Mouse (Mus musculus) cerebellum, adult 18-20 months (tissue): Measurements from ENCODE around the gene Slamf7.
A peak's percentile ranks its signal among the peaks of the same experiment; 100 is the strongest.
"Not testable (repeated sequence)": the region's sequence is repeated elsewhere in the genome, so short reads cannot be mapped to it uniquely, and the experiment has no call there.

Source experiments
- DNase-seq, 2 experiments: peaks; one replicate each; pipeline ENCODE4 v3.0.0; 2021

Gene Slamf7

DNA sequence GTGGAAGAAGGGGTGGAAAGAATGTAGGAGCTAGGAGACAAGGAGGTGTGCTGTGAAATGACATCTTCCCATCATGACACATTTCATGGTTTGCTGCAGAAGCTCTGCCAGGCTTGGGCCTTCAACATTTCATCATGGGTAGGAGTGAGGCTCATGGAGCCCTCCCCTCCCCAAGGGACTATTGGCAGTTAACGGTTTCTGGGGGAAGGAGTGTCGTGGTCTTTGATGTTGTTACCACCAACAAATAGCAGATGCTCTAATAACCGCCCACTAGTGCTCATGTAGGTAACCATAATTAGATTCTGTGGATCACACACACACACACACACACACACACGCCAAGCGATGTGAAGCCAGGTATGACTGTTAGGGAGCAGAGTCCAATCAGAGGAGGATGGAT, at the start of gene Slamf7:
TSS of gene Slamf7 (minus strand) at position 302 of the 400 bp plus-strand sequence.
- DNase-seq, result no peak

DNA sequence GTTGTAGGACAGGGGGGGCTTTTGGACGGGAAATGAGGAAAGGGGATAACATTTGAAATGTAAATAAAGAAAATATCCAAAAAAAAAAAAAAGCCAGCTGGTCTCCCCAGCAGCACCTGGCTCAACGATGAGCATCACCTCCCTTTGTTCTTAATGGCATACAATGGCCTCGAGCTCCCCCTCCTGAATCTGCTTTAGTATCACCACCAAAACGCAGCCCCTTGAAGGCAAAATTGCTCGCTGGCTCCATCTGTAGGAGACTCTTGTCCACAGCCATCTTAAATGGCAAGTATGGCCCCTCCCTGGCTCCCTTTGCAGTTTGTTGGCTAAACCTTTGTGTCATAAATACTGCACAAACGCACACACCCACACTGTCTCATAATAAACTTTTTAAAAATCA, 46.1 kb upstream of the Slamf7 start:
- DNase-seq, result no peak

DNA sequence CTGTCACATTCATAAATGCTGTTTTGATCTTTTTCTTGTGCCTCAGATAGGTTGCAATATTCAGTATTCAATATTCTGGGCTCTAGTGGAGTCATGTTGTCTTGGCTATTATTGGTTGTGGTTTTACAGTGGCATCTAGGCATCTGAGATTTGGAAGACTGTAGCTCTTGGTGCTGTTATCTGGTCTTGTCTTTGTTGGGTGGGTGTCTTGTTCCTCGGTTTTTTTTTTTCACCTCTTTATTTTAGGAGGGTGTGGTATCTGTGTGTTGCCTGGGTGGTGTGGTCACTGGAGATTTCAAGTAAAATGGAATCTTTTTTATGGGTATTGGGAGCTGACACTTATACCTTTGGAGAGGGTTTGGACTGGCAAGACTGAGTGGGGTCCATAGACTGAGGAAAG, 41.1 kb upstream of the Slamf7 start:
- no peak for DNase-seq

DNA sequence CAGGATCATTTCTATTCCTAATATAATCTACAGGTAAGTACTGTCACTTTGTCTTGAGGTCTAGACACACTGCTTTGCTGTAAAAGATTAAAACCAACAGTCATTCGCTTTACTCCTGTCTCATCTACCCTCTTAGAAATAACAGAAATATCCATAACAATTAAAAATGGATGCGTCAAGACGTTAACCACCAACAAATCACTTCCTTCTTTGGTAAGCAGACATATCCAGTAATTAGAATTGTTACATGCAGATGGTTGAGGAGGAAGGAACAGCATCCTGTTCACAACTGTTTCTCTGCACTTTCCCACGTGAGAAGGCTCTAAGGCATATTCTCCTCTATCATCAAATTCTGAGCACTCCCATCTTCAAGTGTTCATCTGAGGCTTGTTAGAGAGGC, 34.5 kb upstream of the Slamf7 start:
- DNase-seq, result no peak

DNA sequence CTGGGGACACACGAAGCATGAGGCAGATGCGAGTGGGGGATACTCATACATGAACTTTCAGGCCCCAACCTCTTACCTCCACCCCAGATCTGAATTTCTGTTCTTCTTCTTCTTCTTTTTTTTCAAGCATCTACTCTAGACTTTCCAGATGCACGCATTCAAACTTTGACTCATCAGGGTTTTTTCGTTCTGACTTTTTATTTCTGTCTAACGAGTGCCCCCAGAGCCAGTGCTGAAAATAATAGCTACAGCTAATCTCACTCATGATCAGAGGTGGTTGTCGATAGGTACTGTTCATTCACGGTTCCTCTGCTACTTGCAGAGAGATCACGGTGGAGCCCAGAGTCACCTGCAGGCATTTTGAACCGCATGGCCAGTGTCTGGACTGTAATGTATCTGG, 32.1 kb upstream of the Slamf7 start:
- DNase-seq, result no peak

DNA sequence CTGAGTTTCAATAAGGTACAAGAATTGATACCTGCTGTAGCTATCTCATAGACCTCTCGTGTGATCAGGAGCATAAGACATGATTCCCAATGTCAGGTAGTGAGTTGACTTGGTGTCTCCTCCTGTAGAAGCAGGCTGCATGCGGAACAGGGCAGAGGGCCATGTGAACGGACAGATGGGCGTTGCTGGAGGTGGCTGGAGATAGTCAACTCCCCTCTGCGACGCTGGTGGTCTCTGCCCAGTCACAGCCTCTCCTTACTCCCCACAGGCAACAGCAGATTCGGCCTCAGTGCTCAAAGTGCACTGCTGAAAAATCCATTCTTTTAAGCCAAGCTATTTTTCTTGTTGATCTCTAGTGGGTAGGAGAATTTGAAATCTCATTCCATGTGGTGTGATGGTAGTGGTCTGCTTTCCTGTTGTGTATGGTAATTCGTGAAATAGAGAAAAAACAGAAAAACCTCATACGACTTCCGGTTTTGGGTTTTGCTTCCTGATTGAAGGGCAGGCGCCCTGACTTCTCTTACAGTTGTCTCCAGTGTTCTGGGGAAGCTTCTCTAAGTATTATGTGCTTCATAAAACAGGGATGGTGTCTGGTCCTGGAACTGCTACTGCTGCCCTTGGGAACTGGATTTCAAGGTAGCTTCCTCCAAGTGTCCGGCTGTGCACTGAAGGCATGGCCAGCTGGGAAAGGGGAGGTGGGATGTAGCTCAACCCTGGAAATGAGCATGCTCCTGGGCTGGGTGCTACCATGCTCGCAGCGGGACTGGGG, 28.9 kb upstream of the Slamf7 start, which contains the start of gene Cd48:
TSS of gene Cd48 (plus strand) at position 479 of the 769 bp plus-strand sequence.
- DNase-seq, result no peak

DNA sequence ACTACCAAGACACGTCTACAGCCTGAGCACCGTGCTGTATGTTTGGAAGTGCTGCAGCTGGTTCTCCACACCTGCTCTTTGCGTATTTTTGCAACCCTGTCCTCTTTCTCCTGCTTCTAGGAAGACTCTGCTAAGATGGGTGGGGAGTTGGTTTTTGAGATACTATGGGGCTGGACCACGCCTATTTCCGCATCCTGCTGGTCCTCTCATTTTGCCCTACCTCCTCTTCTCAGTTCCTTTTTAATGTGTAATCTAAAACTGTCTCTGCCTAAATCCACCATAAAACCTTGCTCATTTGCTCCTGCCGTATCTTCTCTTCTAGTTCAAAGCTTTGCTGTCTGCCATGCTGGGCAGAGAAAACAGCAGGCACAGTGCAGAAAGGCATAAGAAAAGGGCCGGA, 28.2 kb upstream of the Slamf7 start:
- DNase-seq, result no peak

DNA sequence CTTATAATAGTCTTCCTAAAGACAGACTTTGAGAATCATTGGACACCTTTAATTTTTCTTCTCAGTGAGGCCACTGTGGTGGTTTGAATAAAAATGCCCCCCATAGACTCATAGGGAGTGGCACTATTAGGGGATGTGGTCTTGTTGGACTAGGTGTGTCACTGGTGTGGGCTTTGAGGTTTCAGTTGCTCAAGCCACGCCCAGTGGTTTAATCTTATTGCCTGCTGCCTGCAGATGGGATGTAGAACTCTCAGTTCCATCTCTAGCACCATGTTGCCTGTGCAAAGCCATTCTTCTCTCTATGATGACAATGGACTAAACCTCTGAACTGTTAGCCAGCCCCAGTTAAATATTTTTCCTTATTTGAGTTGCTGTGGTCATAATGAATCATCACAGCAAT, 24.9 kb upstream of the Slamf7 start:
- DNase-seq, result no peak

DNA sequence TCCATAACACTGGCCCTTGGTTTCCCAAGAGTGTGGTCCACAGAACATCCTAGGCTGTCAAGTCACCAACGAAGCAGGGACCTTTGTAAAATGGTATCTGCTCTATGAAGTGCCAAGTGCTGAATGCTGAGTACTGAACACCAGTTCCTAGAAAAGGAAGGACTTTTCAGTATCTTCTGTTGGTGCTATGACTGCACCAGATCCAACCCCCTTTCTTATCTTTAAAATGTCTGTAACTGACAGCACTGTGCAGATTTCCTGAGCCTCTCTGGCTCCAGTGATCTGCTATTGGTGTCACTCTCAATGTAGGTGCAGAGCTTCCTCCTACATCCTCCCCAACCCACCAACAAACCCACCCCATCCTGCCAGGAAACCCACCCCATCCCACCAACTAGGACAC, 21.6 kb upstream of the Slamf7 start:
- no peak for DNase-seq

DNA sequence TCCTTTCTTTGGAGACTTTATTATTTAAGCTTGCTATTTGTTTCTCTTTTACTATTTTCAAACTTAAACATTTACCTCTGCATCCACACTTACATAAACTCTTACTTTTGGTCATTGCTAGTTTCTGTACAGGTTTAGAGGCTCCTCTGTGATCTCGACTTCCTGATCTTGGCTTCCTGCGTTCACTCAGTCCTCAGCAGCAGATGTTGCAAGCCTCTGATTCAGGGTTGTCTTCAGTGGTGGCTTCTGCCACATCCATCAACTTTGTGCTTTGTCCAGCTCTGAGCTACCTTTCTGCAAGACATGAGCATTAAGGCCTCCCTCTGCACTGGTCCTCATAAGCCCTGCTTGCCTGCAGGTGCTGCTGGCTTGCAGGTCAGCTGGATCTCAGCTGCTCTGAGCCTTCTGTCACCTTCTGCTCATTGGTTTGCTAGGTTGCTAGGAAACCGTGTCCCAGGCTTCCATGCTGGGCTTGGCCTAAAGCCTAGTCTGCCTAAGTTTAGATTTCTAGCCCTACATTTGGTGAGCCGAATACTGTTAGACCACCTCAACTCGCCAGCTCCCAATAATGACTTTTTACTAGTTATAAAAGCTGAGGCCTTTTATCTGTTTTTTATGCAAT, 20.1 kb upstream of the Slamf7 start:
- DNase-seq, result peak; percentile 15 to 36

DNA sequence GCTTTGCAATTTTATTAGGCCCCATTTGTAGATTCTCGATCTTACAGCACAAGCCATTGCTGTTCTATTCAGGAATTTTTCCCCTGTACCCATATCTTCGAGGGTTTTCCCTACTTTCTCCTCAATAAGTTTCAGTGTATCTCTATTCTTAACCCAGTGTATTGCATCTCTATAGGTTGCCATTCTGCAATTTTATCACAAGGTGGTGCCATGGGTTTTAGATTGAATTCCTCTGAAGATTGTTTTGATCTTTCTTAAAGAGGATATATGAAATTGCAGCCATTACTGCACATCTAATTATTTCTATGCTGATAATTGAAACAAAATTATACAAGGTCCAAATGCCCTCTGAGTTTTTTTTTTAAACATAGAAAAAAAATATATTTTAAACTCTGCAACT, 19.6 kb upstream of the Slamf7 start:
- not testable (repeated sequence) for DNase-seq

DNA sequence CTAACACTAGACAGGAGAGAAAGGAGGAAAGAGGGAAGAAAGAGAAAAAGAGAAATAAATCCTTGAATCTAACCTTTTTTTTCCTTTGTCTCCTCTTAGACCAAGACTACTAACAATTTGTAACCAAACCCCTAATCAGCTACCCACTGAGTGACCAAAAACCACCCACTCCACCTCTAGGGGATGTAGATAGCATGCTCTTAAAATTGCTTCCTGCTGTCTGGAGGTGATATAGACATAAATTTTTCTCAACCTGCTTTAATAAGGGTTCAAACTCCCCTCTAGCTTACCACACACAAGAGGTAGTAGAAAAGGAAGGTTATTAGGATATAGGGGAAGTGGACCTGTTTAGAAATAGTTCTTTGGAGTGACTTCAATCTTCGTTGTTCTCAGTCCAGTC, 14.3 kb upstream of the Slamf7 start:
- no peak for DNase-seq

DNA sequence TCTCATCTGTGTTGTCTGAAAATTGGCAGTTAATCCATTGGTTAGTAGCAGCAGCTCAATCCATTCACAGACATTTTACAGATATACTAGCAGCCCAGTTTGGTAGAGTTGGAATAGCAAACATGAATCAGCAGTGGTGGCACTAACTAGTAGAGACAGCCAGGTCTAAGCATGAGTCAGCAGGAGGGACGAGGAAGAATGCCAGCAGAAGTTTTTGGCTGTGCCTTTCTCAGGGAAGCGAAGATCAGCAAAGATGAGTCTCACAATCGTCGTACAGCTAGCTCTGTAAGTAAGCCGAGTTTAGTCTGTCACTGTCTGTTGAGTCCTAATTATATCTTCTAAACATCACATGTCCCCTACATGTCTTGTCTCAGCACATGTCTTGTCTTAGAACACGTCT, 13.5 kb upstream of the Slamf7 start:
- DNase-seq, result no peak

DNA sequence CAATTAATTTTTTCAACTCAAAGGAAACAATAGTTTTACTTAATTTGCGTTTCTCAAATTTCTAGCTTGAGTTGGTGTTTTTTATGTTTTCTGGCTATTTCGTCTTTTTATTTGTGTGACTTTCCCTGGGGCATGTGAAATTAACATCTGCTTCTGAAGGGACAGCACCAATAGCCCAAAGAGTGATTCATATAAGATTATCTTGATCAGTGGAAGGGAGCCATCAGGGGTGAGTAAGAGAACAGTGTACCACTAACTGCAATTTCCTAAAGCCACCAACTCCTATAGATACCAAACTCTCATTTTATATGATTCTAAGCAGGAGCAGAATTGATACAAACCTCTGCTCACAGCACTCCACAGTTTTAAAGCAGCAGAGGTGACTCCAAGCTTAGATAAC, 10.9 kb upstream of the Slamf7 start:
- no peak for DNase-seq

DNA sequence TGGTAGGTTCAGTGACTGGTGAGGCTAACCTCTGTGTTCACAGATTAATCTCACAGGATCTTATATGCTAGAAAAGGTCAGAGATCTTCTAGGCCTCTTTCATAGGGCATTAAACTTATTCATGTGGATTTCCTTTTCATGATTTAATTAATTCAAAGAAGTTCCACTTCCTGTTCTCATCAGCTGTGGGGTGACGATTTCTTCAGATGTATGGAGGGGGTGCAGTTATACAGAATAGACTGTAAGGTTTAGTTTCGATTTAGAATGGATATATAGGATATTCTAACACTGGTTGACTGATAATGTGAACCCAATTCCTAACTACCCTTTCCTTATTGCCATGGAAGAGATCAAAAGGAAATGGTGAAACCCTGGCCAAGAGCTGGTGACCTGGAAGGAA, 8.6 kb upstream of the Slamf7 start:
- DNase-seq, result no peak

DNA sequence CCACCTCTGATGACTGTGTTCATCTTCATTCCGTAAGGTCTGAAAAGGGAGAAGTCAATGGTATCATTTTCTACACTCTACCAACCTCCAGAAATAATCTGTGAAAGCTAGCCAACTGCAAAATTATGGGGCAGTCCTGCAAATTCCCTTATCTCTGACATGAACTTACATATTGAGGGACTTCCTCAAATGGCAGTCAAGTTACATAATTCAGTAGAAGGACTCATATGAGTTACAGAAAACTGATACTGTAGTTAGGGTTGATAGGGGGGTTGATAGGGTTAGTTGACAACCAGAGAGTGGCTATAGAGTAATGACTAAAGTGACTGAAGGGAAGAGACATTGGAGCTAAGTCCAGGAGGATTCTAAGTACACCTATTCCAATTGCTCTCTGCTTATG, 7.6 kb upstream of the Slamf7 start:
- DNase-seq, result no peak

DNA sequence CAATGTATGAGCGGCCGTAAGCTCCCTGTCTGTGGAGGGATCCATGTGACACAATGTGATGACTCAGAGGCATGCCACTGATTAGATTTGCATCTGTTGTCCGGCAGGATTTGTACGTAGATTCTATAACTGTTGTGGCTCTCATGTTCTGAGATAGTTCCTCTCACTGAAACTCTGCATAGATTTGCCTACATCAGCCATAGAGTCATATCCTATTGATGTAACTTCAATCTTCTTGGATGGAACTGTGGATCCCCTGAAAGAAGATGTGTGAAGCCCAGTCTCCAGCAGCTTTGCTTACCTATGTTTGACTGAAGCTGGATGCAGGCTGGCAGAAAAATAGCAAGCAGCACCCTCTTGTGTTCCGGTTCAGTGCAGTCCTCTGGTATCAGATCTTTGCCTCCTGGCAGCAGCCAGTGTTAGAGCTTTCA, 5.7 kb upstream of the Slamf7 start:
- no peak for DNase-seq

DNA sequence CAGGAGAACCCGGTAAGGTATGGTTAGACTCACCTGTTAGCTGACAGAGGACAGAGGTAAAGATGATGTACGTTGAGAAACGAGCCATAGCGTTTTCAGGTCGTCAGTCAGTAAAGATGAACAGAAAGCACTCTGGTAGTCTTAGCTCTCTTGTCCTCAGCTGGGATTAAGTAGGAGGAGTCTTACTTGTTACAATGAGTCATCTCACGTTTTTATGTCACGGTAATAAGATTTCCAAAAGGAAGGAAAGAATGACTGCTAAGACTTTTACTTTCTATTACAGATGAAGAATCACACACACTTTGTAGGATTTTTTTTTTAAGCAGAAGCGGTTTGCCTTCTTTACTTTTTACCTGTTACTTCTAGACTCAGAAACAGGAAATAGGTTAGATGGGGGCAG, 4.0 kb downstream of the Slamf7 start:
- DNase-seq, result no peak

DNA sequence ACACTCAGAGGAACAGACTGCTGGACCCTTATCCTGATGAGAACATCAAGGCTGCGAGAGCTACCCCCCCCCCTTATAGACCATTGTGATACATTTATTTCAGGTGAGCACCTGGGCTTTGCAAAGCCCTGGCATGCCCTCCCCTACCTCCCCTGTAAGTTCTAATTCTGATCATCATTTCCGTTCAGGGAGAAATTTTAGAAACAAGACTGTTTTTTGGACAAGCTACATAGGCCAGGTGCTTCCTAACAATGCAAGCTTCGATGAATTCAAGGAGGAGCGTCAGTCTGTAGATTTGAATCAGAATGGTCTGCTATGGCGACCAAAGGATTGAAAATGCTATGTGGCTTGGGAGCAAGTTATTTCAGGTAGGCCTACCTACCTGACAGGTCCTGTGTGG, 5.1 kb downstream of the Slamf7 start:
- no peak for DNase-seq

DNA sequence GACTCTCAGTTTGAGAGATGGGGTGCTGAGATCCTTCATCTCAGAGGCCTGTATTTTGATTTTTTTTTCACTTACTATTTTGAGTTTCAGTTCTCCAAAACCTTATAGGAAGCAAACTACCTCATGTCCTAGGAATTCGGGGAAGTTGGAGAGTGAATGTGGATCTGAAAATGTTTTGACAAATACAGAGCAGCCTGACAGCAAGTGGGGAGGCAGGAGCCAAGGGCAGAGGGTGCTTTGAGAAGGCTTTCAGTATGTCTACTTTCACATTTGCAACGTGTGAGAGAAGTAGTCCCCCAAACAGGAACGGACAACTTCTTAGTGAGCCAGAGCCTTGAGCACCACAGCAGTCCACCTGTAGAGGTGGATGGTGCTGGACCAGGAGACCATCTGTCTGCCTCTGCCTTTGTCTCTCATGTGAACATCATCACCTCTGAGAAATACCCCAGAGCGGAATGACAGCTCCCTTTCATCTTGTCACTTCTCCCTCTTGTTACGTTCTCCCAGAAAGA, 6.3 kb downstream of the Slamf7 start:
- no peak for DNase-seq

DNA sequence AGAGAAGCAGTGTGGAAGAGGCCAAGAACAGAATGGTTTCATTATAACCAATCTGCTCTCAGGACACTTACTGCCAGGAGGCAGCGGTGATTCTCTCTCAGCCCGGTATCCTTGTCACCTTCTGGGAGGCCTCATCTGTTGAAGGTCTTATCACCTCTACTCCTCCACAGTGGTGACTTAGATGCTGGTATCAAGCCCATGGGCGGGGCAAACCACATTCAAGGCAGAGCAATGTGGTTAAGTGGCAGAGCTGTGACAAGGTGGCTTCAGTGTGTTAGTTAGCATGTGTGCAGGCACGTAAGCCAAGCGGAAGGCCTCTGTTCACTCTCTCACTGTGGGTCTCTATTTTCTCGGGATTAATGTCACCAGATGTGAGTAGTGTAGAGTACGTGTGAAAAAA, 9.2 kb downstream of the Slamf7 start:
- DNase-seq, result no peak

DNA sequence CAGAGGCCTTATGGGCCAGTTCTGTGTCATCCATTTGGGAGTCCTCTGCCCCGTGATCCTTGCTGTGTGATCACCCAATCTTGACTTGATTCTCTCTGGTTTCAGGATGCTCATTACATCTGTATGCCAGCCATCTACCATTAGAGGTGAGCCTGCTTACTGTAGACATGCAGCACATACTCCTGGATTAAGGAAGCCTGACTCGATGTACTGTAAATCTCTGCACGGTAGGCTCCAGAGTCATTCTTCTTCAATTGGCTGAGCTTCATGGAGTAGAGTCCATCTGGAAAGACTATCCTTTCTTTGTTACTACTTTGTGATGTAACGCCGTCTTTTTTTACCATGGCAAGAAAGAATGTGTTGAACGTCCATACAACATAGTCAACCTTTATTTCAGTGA, 12.0 kb downstream of the Slamf7 start:
- no peak for DNase-seq

DNA sequence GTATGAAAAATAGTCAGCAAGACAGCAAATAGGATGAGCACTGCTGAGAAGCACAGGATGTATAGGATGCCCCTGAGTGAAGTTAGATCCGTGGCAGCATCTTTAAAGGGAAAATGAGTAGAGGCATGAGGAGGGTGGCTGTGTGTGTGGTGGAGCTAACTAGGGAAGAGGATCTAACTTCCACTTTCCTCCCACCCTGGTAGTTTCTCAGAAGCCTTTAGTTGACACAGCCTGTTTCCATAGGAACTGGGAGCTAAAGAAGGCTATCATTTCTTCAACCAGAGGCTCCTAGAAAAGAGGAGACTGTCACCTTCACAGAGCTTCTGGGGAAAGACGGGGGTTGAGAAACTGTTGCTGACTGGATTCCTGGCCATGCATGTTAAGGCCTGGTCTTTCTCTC, 14.1 kb downstream of the Slamf7 start:
- no peak for DNase-seq

DNA sequence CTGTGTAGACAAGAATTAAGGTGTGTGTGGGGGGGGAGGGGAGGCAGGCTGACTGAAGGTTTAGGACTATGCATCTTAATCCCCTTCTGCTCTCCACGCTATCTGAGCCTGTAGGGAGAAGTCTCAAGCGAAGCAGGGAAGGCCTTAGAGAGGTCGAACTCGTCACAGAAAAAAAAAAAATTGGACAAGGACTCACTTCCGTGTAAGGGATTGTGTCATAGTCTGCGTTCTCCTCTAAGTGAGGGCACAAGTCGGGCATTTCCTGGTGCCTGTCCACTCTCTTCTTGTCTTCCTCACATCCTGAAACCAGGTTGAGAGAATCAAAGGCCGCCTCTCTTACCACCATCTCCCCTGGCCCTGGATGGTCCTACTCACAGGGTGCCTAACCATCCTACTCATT, 15.7 kb downstream of the Slamf7 start:
- no peak for DNase-seq

DNA sequence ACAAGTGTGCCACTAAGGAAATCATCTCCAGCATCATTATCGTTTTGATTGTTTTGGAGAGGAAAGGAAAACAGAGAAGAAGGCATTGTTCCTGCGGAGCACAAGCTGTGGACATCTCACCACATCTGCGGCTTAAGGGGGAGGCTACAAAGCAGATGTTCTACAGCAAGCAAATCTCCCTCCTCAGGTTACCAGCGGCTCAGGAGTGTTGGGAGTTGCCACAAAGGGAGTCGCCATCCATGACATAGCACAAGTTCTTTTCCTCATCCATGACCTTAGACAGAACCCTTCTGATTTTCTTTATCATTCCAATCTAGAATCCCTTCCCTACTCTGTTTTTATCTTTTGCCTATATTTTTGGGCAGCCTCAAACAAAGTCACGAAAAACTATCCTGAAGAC, 17.1 kb downstream of the Slamf7 start:
- DNase-seq, result no peak
